Mouse (Mus musculus): Measurements from ENCODE around the gene Hdac9. TPM values are rescaled to one million over a fixed set of nuclear protein-coding genes. Genes with fewer than 3 reads are reported as not detected.

The Hdac9 gene
- polyA plus RNA-seq, 1 experiment from 2014 or later, result 8.8 TPM

DNA sequence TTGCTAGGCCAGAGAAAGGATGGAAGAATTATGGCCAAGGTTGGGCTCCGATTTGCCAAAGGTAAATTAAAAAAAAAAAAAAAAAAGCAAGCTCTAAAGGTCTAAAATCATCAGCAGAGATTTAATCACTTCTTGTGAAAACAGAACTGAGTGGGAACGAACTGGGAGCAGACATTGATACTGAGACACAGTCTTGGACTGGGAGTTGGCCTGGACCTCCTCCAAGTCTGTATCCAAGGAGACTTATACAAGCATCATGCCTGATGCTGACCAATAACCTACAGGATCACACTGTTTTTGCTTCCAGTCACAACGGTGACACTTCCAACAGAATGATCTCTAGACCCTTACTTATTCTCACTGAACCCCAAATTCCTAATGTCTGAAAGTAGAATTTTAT is 298.6 kb downstream of the Hdac9 start:
- Histone ChIP-seq H3K27ac (no peak overlapping the region), H3K9me3 (no peaks in the 10 kb centered on the region), H3K4me3 (no peak overlapping the region), H3K9ac (no peak overlapping the region), H3K36me3 (no peaks in the 10 kb centered on the region), H3K4me2 (replicated peaks) (no peak overlapping the region), H3K27me3 (replicated peaks) (no peaks in the 10 kb centered on the region), H3K4me1 (no peaks in the 10 kb centered on the region)
- ATAC-seq (ENCODE audit: low FRiP score, low read depth), result no peak
- 76% methylated on average over 3 of the region's 3 CpGs for WGBS

DNA sequence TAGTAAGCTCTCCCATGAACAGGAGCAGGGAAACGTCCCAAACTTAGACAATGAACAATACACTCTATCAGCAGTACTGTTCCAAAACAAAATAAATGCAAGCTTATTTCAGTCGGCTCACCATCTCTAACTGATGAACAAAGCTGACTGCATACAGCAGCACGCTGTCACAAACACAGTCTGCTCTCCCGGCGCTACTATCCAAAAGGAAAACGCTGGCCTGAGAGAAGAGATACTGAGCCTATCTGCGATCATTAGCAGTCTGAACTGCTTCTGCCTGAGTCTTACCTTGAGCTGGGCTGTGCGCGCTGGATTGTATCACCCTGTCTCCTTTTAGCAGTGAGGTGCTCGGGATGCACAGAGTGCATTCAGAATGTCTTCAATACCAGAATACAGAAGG is 299.1 kb downstream of the Hdac9 start:
- no peak for ATAC-seq (ENCODE audit: low FRiP score, low read depth)
- H3K4me1 ChIP-seq, result no peaks in the 10 kb centered on the region
- no peaks in the 10 kb centered on the region for H3K36me3 ChIP-seq
- no peak overlapping the region for H3K27ac ChIP-seq
- no peak overlapping the region for H3K4me3 ChIP-seq
- H3K9me3 ChIP-seq, result no peaks in the 10 kb centered on the region
- H3K27me3 ChIP-seq (replicated peaks), result no peaks in the 10 kb centered on the region
- no peak overlapping the region for H3K9ac ChIP-seq
- no peak overlapping the region for H3K4me2 ChIP-seq (replicated peaks)
- 79% methylated on average over 10 of the region's 10 CpGs for WGBS

DNA sequence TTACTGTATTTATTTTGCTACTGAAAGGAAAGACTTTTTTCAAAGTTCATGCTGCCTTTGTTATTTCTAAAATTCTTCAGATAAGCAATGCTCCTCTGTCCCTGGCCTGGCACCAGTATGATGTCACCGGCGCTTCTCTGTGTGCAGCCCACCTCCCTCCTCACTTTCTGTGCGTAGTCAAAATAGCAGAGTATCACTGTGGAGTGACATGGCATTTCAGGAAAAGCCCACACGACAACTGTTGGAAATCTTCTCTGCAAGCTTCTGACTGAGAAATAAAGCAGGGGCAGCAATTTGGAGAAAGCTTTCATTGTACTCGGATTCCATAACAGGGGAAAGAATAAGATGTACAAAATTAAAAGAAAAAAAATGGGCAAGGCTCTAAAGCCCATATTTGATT is 302.1 kb downstream of the Hdac9 start:
- H3K9me3 ChIP-seq, result no peaks in the 10 kb centered on the region
- H3K4me2 ChIP-seq (replicated peaks), result no peak overlapping the region
- no peaks in the 10 kb centered on the region for H3K27me3 ChIP-seq (replicated peaks)
- H3K27ac ChIP-seq, result no peak overlapping the region
- 75% methylated on average over 5 of the region's 5 CpGs for WGBS
- H3K4me3 ChIP-seq, result no peak overlapping the region
- no peak for ATAC-seq (ENCODE audit: low FRiP score, low read depth)
- no peak overlapping the region for H3K9ac ChIP-seq
- H3K36me3 ChIP-seq, result no peaks in the 10 kb centered on the region
- H3K4me1 ChIP-seq, result no peaks in the 10 kb centered on the region

DNA sequence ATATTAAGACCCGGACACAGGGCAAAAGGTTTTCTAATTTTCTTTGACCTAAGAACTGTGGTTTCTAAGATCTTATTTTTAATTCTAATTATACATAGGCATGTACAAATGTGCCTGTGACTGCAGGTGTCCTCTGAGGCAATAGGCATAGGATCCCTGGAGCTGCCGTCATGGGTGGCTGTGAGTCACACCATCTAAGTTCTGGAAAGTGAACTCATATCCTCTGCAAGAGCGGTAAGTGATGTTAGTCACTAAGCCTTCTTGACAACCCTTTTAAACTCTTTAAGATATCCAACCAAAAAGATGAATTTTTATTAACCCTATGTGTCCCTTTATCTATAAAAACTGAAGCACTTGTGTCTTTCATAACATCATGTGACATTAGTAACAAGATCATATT is 304.4 kb downstream of the Hdac9 start:
- H3K36me3 ChIP-seq, result no peaks in the 10 kb centered on the region
- no peaks in the 10 kb centered on the region for H3K4me1 ChIP-seq
- H3K4me2 ChIP-seq (replicated peaks), result no peak overlapping the region
- no peaks in the 10 kb centered on the region for H3K27me3 ChIP-seq (replicated peaks)
- WGBS, result 94% methylated on average over 3 of the region's 3 CpGs
- H3K9ac ChIP-seq, result no peak overlapping the region
- no peak for ATAC-seq (ENCODE audit: low FRiP score, low read depth)
- no peak overlapping the region for H3K4me3 ChIP-seq
- no peaks in the 10 kb centered on the region for H3K9me3 ChIP-seq
- no peak overlapping the region for H3K27ac ChIP-seq

DNA sequence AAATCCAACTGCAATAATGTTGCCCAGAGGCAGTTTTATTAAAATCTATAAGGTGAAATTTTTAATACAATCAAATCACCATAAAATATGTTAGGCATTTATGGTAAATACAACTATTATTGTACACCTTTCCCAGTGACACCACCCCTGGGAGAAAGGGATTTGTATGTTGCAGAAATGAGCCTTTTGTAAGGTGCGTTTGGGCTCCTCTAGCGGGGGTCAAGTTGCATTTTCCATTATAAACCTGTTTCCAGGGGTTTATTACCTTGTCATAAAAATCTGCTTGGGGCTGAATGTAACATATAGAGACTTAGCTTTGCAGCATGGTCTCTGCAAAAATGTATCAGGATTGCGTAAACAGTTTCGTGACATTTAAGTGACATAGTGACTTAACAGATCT is 312.4 kb downstream of the Hdac9 start:
- 81% methylated on average over 4 of the region's 4 CpGs for WGBS
- Histone ChIP-seq H3K36me3 (no peaks in the 10 kb centered on the region), H3K9me3 (no peaks in the 10 kb centered on the region), H3K27me3 (replicated peaks) (no peaks in the 10 kb centered on the region), H3K4me2 (replicated peaks) (no peak overlapping the region), H3K4me3 (no peak overlapping the region), H3K27ac (no peak overlapping the region), H3K4me1 (no peaks in the 10 kb centered on the region), H3K9ac (no peak overlapping the region)
- ATAC-seq (ENCODE audit: low FRiP score, low read depth), result no peak

DNA sequence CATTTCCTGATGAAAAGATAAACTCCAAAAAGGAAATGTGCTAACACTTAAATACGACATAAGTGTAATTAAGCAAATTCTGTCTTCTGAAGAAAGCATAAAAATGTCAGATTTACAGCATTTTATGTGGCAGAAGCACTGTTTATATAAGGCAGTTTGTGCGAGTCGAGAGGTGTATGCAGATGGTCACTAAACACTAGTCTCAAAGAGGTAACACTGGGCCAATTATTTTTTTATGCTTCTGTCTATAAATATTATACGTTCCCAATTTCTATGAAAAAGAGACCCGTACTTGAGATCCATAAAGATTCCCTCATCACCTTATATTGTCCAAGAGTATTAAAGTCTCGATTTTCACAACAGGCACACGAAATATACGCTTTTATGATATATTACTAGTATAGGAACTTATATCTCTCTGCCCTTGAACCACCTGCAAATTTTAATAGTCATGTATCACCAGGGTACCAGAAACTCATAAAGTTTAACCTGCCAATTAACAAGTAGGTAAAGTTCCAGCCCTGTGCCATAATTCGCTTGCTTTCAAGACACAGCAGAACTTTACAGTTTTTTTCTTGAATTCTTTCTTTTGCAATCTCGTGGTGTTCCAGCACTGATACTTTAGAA is 322.6 kb downstream of the Hdac9 start:
- Histone ChIP-seq H3K4me3 (no peak overlapping the region), H3K27me3 (replicated peaks) (no peaks in the 10 kb centered on the region), H3K36me3 (no peaks in the 10 kb centered on the region), H3K9me3 (no peaks in the 10 kb centered on the region), H3K4me2 (replicated peaks) (no peak overlapping the region), H3K27ac (no peak overlapping the region), H3K4me1 (no peaks in the 10 kb centered on the region), H3K9ac (no peak overlapping the region)
- no peak for ATAC-seq (ENCODE audit: low FRiP score, low read depth)
- WGBS, result 85% methylated on average over 10 of the region's 10 CpGs

DNA sequence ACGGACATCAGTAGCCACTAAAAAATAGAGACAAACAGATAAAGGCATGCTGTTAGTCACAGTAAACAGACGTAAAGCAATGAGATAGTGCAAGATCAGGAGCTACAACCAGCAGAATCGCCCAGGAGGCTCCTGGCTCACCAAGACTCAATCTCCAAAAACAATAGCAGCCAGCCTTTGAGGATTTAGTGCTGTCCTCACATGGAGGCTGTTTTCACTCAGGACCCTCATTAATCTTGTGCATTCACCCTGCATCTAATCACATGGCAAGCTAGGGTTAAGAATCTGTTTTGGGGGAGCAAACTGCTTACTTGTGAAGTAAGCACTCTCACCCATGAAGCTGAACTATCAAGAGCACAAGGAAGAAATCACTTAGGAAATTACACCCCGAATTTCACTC is 329.7 kb downstream of the Hdac9 start:
- H3K27me3 ChIP-seq (replicated peaks), result no peaks in the 10 kb centered on the region
- H3K4me3 ChIP-seq, result no peak overlapping the region
- 0 out of 2 replicates have a peak, but pooled peaks cover 3% of the 10 kb centered on the region for H3K4me1 ChIP-seq
- H3K4me2 ChIP-seq (replicated peaks), result no peak overlapping the region
- H3K9me3 ChIP-seq, result no peaks in the 10 kb centered on the region
- H3K36me3 ChIP-seq, result no peaks in the 10 kb centered on the region
- no peak overlapping the region for H3K9ac ChIP-seq
- no peak overlapping the region for H3K27ac ChIP-seq
- WGBS, result 38% methylated on average over 4 of the region's 4 CpGs
- ATAC-seq (ENCODE audit: low FRiP score, low read depth), result no peak

DNA sequence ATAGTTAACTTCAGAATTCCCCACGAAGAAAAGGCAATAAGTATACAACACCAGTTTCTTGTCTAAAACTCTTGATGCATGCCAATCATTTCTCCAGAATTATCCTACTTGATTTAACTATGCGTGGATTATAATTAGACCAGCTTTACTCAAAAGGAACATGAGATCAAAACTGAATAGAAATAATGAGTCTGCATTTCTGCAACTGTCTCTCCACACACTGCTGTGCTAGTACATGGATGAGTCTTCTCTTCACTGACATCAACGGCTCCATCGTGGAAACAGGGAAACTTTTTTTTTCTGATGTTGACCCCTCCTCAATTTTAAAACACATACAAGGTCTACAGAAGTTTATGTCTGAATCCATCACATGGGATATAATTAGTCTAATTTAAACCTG is 334.4 kb downstream of the Hdac9 start:
- no peaks in the 10 kb centered on the region for H3K9me3 ChIP-seq
- no peak overlapping the region for H3K9ac ChIP-seq
- no peak overlapping the region for H3K4me2 ChIP-seq (replicated peaks)
- no peak overlapping the region for H3K4me3 ChIP-seq
- H3K27me3 ChIP-seq (replicated peaks), result no peaks in the 10 kb centered on the region
- 91% methylated on average over 4 of the region's 4 CpGs for WGBS
- no peaks in the 10 kb centered on the region for H3K36me3 ChIP-seq
- ATAC-seq (ENCODE audit: low FRiP score, low read depth), result no peak
- H3K4me1 ChIP-seq, result 0 out of 2 replicates have a peak, but pooled peaks cover 3% of the 10 kb centered on the region
- H3K27ac ChIP-seq, result no peak overlapping the region

DNA sequence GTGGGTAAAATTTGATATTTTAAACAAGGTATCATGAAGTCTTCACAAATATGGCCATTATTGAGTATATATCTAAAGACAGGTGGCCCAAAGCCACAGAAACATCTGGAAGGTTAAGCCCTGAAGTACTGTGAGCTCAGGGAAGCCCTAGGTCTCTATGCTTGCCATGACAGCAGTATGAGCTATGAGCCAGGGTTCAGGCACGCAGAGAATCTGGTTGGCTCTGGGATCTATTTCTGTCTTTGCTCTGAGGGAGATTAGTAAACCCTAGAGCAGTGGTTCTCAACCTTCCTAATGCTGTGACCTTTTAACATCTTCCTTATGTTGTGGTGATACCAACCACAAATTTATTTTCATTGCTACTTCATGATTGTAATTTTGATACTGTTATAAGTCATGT is 337.7 kb downstream of the Hdac9 start:
- 93% methylated on average over 1 of the region's 1 CpGs for WGBS
- no peak for ATAC-seq (ENCODE audit: low FRiP score, low read depth)
- Histone ChIP-seq H3K9ac (no peak overlapping the region), H3K27me3 (replicated peaks) (no peaks in the 10 kb centered on the region), H3K36me3 (no peaks in the 10 kb centered on the region), H3K4me2 (replicated peaks) (no peak overlapping the region), H3K4me1 (no peaks in the 10 kb centered on the region), H3K4me3 (no peak overlapping the region), H3K27ac (no peak overlapping the region), H3K9me3 (no peaks in the 10 kb centered on the region)

DNA sequence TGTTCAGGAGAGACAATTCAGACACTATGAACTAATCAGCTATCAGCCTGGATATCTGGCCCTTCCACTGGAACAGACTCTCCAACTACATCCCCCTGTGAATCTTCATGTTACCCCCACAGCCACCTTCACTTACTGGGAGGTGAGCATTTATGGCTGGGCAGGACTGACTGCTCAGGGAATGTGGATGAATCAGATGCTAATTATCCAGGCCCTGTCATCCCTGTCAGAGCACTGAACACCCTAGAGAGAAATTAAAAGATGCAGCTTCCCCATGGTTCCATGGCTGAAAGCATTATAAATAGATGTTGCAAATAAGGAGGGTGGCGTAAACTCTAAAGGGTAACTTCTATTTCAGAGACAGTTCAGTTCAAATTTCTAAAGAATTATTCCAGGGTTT is 345.8 kb downstream of the Hdac9 start:
- 79% methylated on average over 1 of the region's 1 CpGs for WGBS
- no peak overlapping the region for H3K9ac ChIP-seq
- no peaks in the 10 kb centered on the region for H3K4me1 ChIP-seq
- no peaks in the 10 kb centered on the region for H3K36me3 ChIP-seq
- no peak for ATAC-seq (ENCODE audit: low FRiP score, low read depth)
- H3K9me3 ChIP-seq, result no peaks in the 10 kb centered on the region
- no peaks in the 10 kb centered on the region for H3K27me3 ChIP-seq (replicated peaks)
- H3K27ac ChIP-seq, result no peak overlapping the region
- no peak overlapping the region for H3K4me2 ChIP-seq (replicated peaks)
- no peak overlapping the region for H3K4me3 ChIP-seq

DNA sequence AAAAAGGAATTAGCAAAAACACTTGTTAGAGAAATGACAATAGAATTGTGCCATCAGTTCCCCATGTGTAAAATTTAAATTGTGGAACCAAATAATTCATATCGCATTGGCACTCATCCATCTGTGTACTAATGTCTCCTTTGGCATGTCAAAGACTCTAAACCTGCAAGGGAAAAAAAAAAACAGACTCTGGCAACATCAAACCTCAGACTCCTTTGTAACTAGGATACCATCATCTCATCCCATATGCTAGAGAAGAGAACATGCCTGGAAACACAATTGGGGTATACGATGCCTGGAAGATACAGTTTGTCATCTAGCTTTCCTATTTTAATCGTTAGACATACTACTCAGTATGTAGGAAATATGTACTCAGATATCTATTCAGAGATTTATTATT is 347.4 kb downstream of the Hdac9 start:
- 91% methylated on average over 3 of the region's 3 CpGs for WGBS
- H3K4me2 ChIP-seq (replicated peaks), result no peak overlapping the region
- no peak overlapping the region for H3K4me3 ChIP-seq
- no peak overlapping the region for H3K27ac ChIP-seq
- no peaks in the 10 kb centered on the region for H3K27me3 ChIP-seq (replicated peaks)
- no peaks in the 10 kb centered on the region for H3K4me1 ChIP-seq
- H3K36me3 ChIP-seq, result no peaks in the 10 kb centered on the region
- no peaks in the 10 kb centered on the region for H3K9me3 ChIP-seq
- no peak for ATAC-seq (ENCODE audit: low FRiP score, low read depth)
- H3K9ac ChIP-seq, result no peak overlapping the region

DNA sequence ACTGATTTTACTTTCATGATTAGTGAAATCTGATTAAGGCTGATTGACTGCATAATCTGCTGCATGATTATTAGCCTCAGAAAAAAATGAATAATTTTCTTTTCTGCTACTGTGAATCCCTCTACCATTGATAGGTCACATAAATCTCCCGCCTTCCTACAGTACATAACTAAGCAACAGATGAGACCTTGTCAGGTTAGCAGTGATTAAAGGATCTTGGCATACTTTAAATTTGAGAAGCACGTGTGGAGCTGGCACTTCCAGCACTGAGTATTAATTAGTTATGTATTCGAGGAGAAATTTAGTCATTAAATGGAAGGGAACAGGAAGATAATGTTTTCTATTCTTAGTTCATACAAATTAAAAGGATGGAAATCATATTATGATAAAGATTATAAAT is 347.8 kb downstream of the Hdac9 start:
- Histone ChIP-seq H3K9ac (no peak overlapping the region), H3K36me3 (no peaks in the 10 kb centered on the region), H3K4me1 (no peaks in the 10 kb centered on the region), H3K27ac (no peak overlapping the region), H3K9me3 (no peaks in the 10 kb centered on the region), H3K27me3 (replicated peaks) (no peaks in the 10 kb centered on the region), H3K4me3 (no peak overlapping the region), H3K4me2 (replicated peaks) (no peak overlapping the region)
- WGBS, result 75% methylated on average over 3 of the region's 3 CpGs
- ATAC-seq (ENCODE audit: low FRiP score, low read depth), result no peak

DNA sequence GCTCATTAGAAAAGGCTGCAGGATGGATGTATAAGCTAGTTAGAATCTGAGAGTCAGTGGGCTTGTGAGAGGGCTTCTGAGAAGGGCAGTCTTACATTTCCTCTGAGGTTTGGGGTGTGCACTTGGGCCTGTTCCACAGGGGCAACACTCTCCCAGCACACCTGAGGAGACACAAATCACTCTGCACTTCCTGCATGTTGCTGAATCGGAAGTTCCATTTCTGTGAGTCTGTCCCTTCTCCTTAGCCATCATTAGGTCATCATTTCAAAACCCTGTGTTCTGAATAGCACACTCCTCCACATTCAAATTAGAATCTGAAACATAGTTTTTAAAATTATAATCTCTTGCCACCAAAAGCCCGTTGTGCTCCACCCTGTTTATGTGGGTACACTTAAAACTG is 354.6 kb downstream of the Hdac9 start:
- Histone ChIP-seq H3K9ac (no peak overlapping the region), H3K36me3 (no peaks in the 10 kb centered on the region), H3K27ac (no peak overlapping the region), H3K4me2 (replicated peaks) (no peak overlapping the region), H3K9me3 (no peaks in the 10 kb centered on the region), H3K4me1 (no peaks in the 10 kb centered on the region), H3K27me3 (replicated peaks) (no peaks in the 10 kb centered on the region), H3K4me3 (no peak overlapping the region)
- ATAC-seq (ENCODE audit: low FRiP score, low read depth), result no peak
- WGBS, result 84% methylated on average over 2 of the region's 2 CpGs
